Mouse (Mus musculus) liver, embryonic 14.5 days (tissue): ENCODE results near the gene Dock9. TPM values are rescaled to one million over a fixed set of nuclear protein-coding genes. Genes with fewer than 3 reads are reported as not detected.

Experiments used
- ATAC-seq: fragments of 200-750 bp; cut with Nextera tagmentation; 2 replicates; pipeline ENCODE4 v1.8.0; 2017; ENCODE audit warnings: moderate number of reproducible peaks, mild to moderate bottlenecking, moderate library complexity; ENCODE audit not compliant: insufficient read depth
- DNase-seq, 3 experiments: peaks; one replicate each; pipeline ENCODE4 v3.0.0-alpha.2; 2012 to 2013; ENCODE audit warnings: low read depth in 3 of 3, low spot score in 3 of 3
- H3K27ac ChIP-seq: fragments of 300-500 bp; sonication (generic); 2 replicates; pipeline ENCODE4 v1.5.1; 2014; ENCODE audit warnings: moderate library complexity, mild to moderate bottlenecking, control low read depth, inconsistent platforms
- H3K27me3 ChIP-seq: fragments of 300-500 bp; sonication (generic); 2 replicates; pipeline ENCODE4 v1.6.1; 2014; ENCODE audit warnings: mild to moderate bottlenecking, low read length, moderate library complexity; ENCODE audit not compliant: control insufficient read depth, insufficient read depth
- H3K36me3 ChIP-seq: fragments of 300-500 bp; sonication (generic); replicated peaks from 2 replicates; pipeline ENCODE4 v1.6.1; 2014; ENCODE audit warnings: low read depth; ENCODE audit not compliant: control insufficient read depth, insufficient read depth
- H3K4me1 ChIP-seq, 2 experiments: fragments of 200-500 bp in 1 of 2; fragments of 300-500 bp in 1 of 2; sonication (generic) in 1 of 2; replicated peaks; 2 replicates each; pipeline ENCODE4 v1.6.1; 2012 to 2014; ENCODE audit warnings: antibody characterized with exemption in 1 of 2, inconsistent platforms in 1 of 2, low read length in 1 of 2; ENCODE audit not compliant: control insufficient read depth in 2 of 2, insufficient read depth in 2 of 2
- H3K4me2 ChIP-seq: fragments of 300-500 bp; sonication (generic); 2 replicates; pipeline ENCODE4 v1.6.1; 2014; ENCODE audit warnings: low read depth, mild to moderate bottlenecking, control low read depth, moderate library complexity
- H3K4me3 ChIP-seq, 2 experiments: fragments of 200-500 bp in 1 of 2; fragments of 300-500 bp in 1 of 2; sonication (generic) in 1 of 2; 2 replicates each; pipeline ENCODE4 v1.5.1; 2012 to 2014; ENCODE audit warnings: low read depth in 2 of 2, low read length in 2 of 2, mild to moderate bottlenecking in 2 of 2, control low read depth in 1 of 2, inconsistent platforms in 1 of 2, moderate library complexity in 1 of 2; ENCODE audit not compliant: insufficient read depth in 1 of 2
- H3K9ac ChIP-seq: fragments of 300-500 bp; sonication (generic); replicated peaks from 2 replicates; pipeline ENCODE4 v1.6.1; 2014; ENCODE audit warnings: mild to moderate bottlenecking, control low read depth, moderate library complexity
- H3K9me3 ChIP-seq: fragments of 300-500 bp; sonication (generic); 2 replicates; pipeline ENCODE4 v1.6.1; 2016; ENCODE audit warnings: low read length, mixed read lengths; ENCODE audit not compliant: control insufficient read depth
- CTCF ChIP-seq: IDR thresholded peaks from 2 replicates; pipeline ENCODE4 v1.5.1; 2016; ENCODE audit warnings: antibody characterized with exemption, low read depth, control low read depth
- EP300 ChIP-seq: IDR thresholded peaks from 2 replicates; pipeline ENCODE4 v1.6.1; 2016; ENCODE audit warnings: antibody characterized with exemption, low read depth
- WGBS: fragments of 180-500 bp; shearing (Covaris S2); extraction: QIAGEN DNeasy Blood & Tissue Kit; methylation state at CpG from one replicate; pipeline ENCODE4 v1.1.7; 2014; ENCODE audit not compliant: insufficient replicate concordance; 5-methylcytosine and 5-hydroxymethylcytosine counted together
- polyA plus RNA-seq, 2 experiments: library from polyadenylated mRNA; depleted of rRNA in 1 of 2; stranded (reverse) in 1 of 2; unstranded in 1 of 2; fragments of >200 nt; fragmentation: Nextera tagmentation in 1 of 2; extraction: Ambion mirVana in 1 of 2; gene quantifications; 2 replicates each; pipeline versions ENCODE4 v1.2.1 to v1.2.3; 2012 to 2014

Dock9 gene
- polyA plus RNA-seq, 2 experiments = 1.2 to 1.8 TPM

DNA sequence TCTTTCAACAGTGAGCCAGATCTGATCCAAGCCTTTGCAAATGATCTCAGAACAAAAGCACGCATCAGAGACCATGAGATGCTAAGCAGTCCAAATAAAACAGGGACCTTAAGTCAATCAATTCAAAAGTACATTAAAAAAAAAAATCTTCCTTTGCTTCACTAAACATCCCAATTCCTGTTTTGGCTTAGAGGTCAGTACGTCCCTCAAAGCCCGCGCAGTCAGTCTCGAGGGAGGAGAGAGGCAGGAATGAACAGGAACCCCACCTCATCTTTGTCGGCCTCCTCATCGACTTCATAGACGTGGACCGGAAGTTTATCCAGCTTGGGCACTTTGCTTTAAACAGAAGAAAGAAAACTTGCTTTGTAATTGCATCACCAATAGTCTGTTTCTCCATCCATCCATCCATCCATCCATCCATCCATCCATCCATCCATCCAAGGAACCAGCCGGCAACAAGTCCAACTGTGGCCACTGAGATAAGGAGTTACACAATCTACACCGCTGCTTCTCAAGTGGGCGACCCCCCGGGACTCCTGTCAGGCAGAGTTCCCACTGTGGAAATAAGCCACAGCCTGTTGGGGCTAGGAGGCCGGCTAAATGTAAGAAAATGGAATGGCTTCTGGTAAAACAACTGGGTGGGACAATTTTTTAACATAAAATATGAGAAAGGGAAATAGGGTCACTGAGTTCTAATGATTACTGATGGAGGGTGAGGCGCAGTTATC is 137.3 kb downstream of the Dock9 start:
- Histone ChIP-seq H3K4me1 (no peaks in the 10 kb centered on the region), H3K4me2 (no peak overlapping the region), H3K9ac (no peak overlapping the region), H3K36me3 (no peaks in the 10 kb centered on the region), H3K9me3 (no peaks in the 10 kb centered on the region), H3K4me3 (no peak overlapping the region), H3K27me3 (no peaks in the 10 kb centered on the region), H3K27ac (no peak overlapping the region)
- DNase-seq (no peak), ATAC-seq (no peak)
- TF ChIP-seq CTCF (no peak), EP300 (no peak)
- WGBS = 53% methylated on average over 15 of the region's 15 CpGs

DNA sequence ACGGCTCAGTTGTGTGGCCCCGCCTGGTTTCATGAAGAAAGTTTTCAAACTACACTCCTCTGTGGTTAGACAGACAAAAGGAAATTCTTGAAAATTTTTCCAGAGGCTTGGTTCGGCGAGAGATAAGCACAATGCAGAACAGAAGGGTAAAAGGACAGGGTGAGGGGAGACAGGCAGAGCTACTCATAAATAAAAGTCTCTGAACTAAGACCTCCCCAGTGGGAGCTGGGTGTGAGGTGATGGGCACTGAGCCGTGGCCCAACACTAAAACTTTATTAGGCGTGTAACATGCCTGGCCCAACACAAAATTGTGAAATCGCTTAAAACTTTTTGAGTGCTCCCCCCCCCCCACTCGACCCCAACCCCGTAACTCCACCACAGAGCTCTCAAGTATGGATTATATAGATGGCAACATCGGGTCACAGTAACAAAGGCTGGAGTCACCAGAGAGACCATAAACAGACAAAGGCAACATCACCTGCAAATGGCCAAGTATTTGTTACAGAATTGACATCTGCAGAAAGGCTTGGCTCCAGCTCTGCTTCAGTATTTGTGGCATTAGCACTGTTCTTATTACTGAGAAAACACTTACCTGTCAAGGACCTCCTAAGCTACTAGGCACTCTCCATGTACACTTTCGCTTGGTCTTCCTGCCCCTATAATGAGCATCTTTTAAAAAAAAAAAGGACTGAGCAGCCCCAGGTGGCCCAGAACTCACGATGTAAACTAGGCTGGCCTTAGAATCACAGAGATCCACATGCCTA is 138.4 kb downstream of the Dock9 start:
- 51% methylated on average over 12 of the region's 12 CpGs for whole genome bisulfite sequencing

GRCm38 (mm10) chr14:121658537-121658936 is 139.1 kb downstream of the Dock9 start:
- no peaks in the 10 kb centered on the region for H3K4me1 ChIP-seq
- DNase-seq = no peak
- no peak overlapping the region for H3K27ac ChIP-seq
- no peak overlapping the region for H3K4me2 ChIP-seq
- no peak for ATAC-seq
- TF ChIP-seq CTCF (no peak), EP300 (no peak)
- no peaks in the 10 kb centered on the region for H3K36me3 ChIP-seq
- no peak overlapping the region for H3K4me3 ChIP-seq
- no peak overlapping the region for H3K9ac ChIP-seq
- 71% methylated on average over 9 of the region's 9 CpGs for whole genome bisulfite sequencing
- no peaks in the 10 kb centered on the region for H3K27me3 ChIP-seq
- H3K9me3 ChIP-seq = no peaks in the 10 kb centered on the region

More for the DNA sequence above, 138.4 kb downstream of the Dock9 start:
- DNase-seq (no peak), ATAC-seq (no peak)
- Histone ChIP-seq H3K27ac (no peak overlapping the region), H3K4me1 (no peaks in the 10 kb centered on the region), H3K9me3 (no peaks in the 10 kb centered on the region), H3K36me3 (no peaks in the 10 kb centered on the region), H3K4me3 (no peak overlapping the region), H3K4me2 (no peak overlapping the region), H3K27me3 (no peaks in the 10 kb centered on the region), H3K9ac (no peak overlapping the region)
- TF ChIP-seq CTCF (no peak), EP300 (no peak)

DNA sequence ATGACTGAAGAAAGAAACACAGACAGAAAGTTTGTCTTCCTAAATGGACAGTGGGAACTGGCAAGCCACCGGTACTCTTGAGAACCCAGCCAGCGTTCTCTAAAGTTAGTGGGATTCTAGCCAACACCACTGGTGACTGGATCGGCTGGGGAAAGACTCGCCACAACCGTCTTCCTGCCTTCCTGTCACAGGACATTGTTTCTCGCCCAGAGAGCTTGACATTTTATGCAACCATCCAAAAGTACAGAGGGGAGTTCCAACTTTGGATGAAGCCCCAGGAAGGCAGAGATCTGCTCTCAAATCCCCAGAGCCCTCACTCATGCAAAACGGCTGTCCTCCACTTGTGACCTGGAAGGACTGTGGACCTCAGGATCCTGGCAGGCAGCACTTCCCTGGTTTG is 140.0 kb downstream of the Dock9 start:
- DNase-seq = no peak
- Histone ChIP-seq H3K27me3 (no peaks in the 10 kb centered on the region), H3K4me1 (no peaks in the 10 kb centered on the region), H3K36me3 (no peaks in the 10 kb centered on the region), H3K9me3 (no peaks in the 10 kb centered on the region), H3K4me2 (no peak overlapping the region), H3K4me3 (no peak overlapping the region), H3K9ac (no peak overlapping the region), H3K27ac (no peak overlapping the region)
- 46% methylated on average over 7 of the region's 7 CpGs for WGBS
- TF ChIP-seq EP300 (no peak), CTCF (no peak)
- no peak for ATAC-seq

- no peaks in the 10 kb centered on the region for H3K36me3 ChIP-seq
- no peak overlapping the region for H3K9ac ChIP-seq
- no peak overlapping the region for H3K4me3 ChIP-seq
- TF ChIP-seq EP300 (no peak), CTCF (no peak)
- DNase-seq (no peak), ATAC-seq (no peak)
- no peaks in the 10 kb centered on the region for H3K4me1 ChIP-seq
- H3K27ac ChIP-seq = no peak overlapping the region
- no peak overlapping the region for H3K4me2 ChIP-seq
- H3K9me3 ChIP-seq = no peaks in the 10 kb centered on the region
- no peaks in the 10 kb centered on the region for H3K27me3 ChIP-seq
- 75% methylated on average over 10 of the region's 10 CpGs for WGBS
Observed at GRCm38 (mm10) chr14:121656912-121657311, 140.7 kb downstream of the Dock9 start.
